Mouse (Mus musculus) MEL (cell line): ENCODE measurements at regions not wholly inside any gene's neighbourhood (a gene's known extent, or its start where the extent isn't known, plus 50 kb on each side); places are given as distances from the start of the nearest gene placed in this dataset.

Experiments
- DNase-seq: peaks from one replicate; pipeline ENCODE4 v3.0.0; 2011; ENCODE audit warnings: low read depth, low spot score
- H3K27ac ChIP-seq: 2 replicates; pipeline ENCODE4 v1.5.1; 2012; ENCODE audit warnings: low read depth, mild to moderate bottlenecking, control low read depth, low read length, moderate library complexity; ENCODE audit not compliant: control insufficient read depth
- H3K27me3 ChIP-seq, 2 experiments: fragments of 150-350 bp in 1 of 2; sonication (generic) in 1 of 2; 2 replicates each; pipeline ENCODE4 v1.6.1; 2012; ENCODE audit warnings: low read length in 2 of 2, mild to moderate bottlenecking in 2 of 2, improper control_type of control experiment in 1 of 2, moderate library complexity in 1 of 2; ENCODE audit not compliant: insufficient read depth in 2 of 2, control insufficient read depth in 1 of 2
- H3K36me3 ChIP-seq, 2 experiments: 2 replicates each; pipeline ENCODE4 v1.6.1; 2012 to 2014; ENCODE audit warnings: low read length in 2 of 2, improper control_type of control experiment in 1 of 2, inconsistent platforms in 1 of 2, mild to moderate bottlenecking in 1 of 2; ENCODE audit not compliant: insufficient read depth in 2 of 2, control insufficient read depth in 1 of 2
- H3K4me1 ChIP-seq, 2 experiments: fragments of 150-350 bp in 1 of 2; sonication (generic) in 1 of 2; 2 replicates each; pipeline ENCODE4 v1.6.1; 2012; ENCODE audit warnings: low read length in 2 of 2, improper control_type of control experiment in 1 of 2, mild to moderate bottlenecking in 1 of 2; ENCODE audit not compliant: insufficient read depth in 2 of 2, control insufficient read depth in 1 of 2
- H3K4me3 ChIP-seq, 2 experiments: fragments of 150-350 bp in 1 of 2; sonication (generic) in 1 of 2; 2 replicates each; pipeline ENCODE4 v1.5.1; 2012; ENCODE audit warnings: low read depth in 2 of 2, low read length in 2 of 2, mild to moderate bottlenecking in 2 of 2, moderate library complexity in 2 of 2, control low read depth in 1 of 2, improper control_type of control experiment in 1 of 2; ENCODE audit not compliant: control insufficient read depth in 1 of 2, insufficient read depth in 1 of 2
- H3K79me2 ChIP-seq: 2 replicates; pipeline ENCODE4 v1.6.1; 2012; ENCODE audit warnings: mild to moderate bottlenecking, low read length, moderate library complexity; ENCODE audit not compliant: control insufficient read depth, poor library complexity, insufficient read depth
- H3K9ac ChIP-seq: 2 replicates; pipeline ENCODE4 v1.6.1; 2012; ENCODE audit warnings: low read depth, mild to moderate bottlenecking, control low read depth, low read length, moderate library complexity; ENCODE audit not compliant: control insufficient read depth, poor library complexity, severe bottlenecking
- H3K9me3 ChIP-seq: fragments of 150-350 bp; sonication (generic); replicated peaks from 2 replicates; pipeline ENCODE4 v1.6.1; 2012; ENCODE audit warnings: mild to moderate bottlenecking, low read length, improper control_type of control experiment, moderate library complexity; ENCODE audit not compliant: insufficient read depth
- BHLHE40 ChIP-seq: IDR thresholded peaks from 2 replicates; pipeline ENCODE4 v1.6.1; 2012; ENCODE audit warnings: low read depth, mild to moderate bottlenecking, inconsistent platforms, low read length, improper control_type of control experiment, borderline replicate concordance
- CHD1 ChIP-seq: IDR thresholded peaks from 2 replicates; pipeline ENCODE4 v1.6.1; 2012; ENCODE audit warnings: low read depth, mild to moderate bottlenecking, inconsistent platforms, low read length, improper control_type of control experiment
- CHD2 ChIP-seq: IDR thresholded peaks from 2 replicates; pipeline ENCODE4 v1.6.1; 2011; ENCODE audit warnings: low read length, improper control_type of control experiment
- CTCF ChIP-seq, 3 experiments: IDR thresholded peaks in 2 of 3; conservative IDR thresholded peaks in 1 of 3; 2 replicates each; pipeline ENCODE4 v1.5.1; 2011 to 2012; ENCODE audit warnings: low read length in 3 of 3, low read depth in 2 of 3, mild to moderate bottlenecking in 2 of 3, improper control_type of control experiment in 1 of 3, inconsistent platforms in 1 of 3, mixed read lengths in 1 of 3, moderate library complexity in 1 of 3; ENCODE audit not compliant: control insufficient read depth in 1 of 3, insufficient read depth in 1 of 3, poor library complexity in 1 of 3, severe bottlenecking in 1 of 3
- ELF1 ChIP-seq: IDR thresholded peaks from 2 replicates; pipeline ENCODE4 v1.6.1; 2014; ENCODE audit warnings: low read depth, mild to moderate bottlenecking, inconsistent platforms, low read length, improper control_type of control experiment, moderate library complexity
- ETS1 ChIP-seq: IDR thresholded peaks from 2 replicates; pipeline ENCODE4 v1.6.1; 2012; ENCODE audit warnings: low read depth, mild to moderate bottlenecking, inconsistent platforms, low read length, improper control_type of control experiment, moderate library complexity
- GABPA ChIP-seq: IDR thresholded peaks from 2 replicates; pipeline ENCODE4 v1.6.1; 2012; ENCODE audit warnings: low read depth, mild to moderate bottlenecking, inconsistent platforms, low read length, improper control_type of control experiment, moderate library complexity
- JUND ChIP-seq: IDR thresholded peaks from 2 replicates; pipeline ENCODE4 v1.6.1; 2011; ENCODE audit warnings: low read depth, mild to moderate bottlenecking, improper control_type of control experiment, low read length
- MAFK ChIP-seq: IDR thresholded peaks from 2 replicates; pipeline ENCODE4 v1.6.1; 2011; ENCODE audit warnings: low read depth, mild to moderate bottlenecking, low read length, improper control_type of control experiment, borderline replicate concordance
- MAZ ChIP-seq: IDR thresholded peaks from 2 replicates; pipeline ENCODE4 v1.6.1; 2012; ENCODE audit warnings: low read depth, mild to moderate bottlenecking, inconsistent platforms, low read length, improper control_type of control experiment
- MEF2A ChIP-seq: IDR thresholded peaks from 2 replicates; pipeline ENCODE4 v1.6.1; 2014; ENCODE audit warnings: low read depth, mild to moderate bottlenecking, inconsistent platforms, low read length, improper control_type of control experiment; ENCODE audit not compliant: poor library complexity, insufficient replicate concordance, severe bottlenecking; ENCODE audit errors: extremely low read depth
- MXI1 ChIP-seq: IDR thresholded peaks from 2 replicates; pipeline ENCODE4 v1.6.1; 2011; ENCODE audit warnings: mild to moderate bottlenecking, low read depth, low read length, improper control_type of control experiment
- MYB ChIP-seq: IDR thresholded peaks from 2 replicates; pipeline ENCODE4 v1.6.1; 2011; ENCODE audit warnings: mild to moderate bottlenecking, low read depth, low read length, improper control_type of control experiment
- NRF1 ChIP-seq: IDR thresholded peaks from 2 replicates; pipeline ENCODE4 v1.6.1; 2014; ENCODE audit warnings: low read depth, mild to moderate bottlenecking, inconsistent platforms, low read length, improper control_type of control experiment, moderate library complexity; ENCODE audit not compliant: poor library complexity, insufficient read depth, severe bottlenecking
- POLR2A ChIP-seq, 2 experiments: IDR thresholded peaks; 2 replicates each; pipeline ENCODE4 v1.6.1; 2011 to 2012; ENCODE audit warnings: low read length in 2 of 2, mild to moderate bottlenecking in 2 of 2, control low read depth in 1 of 2, improper control_type of control experiment in 1 of 2, low read depth in 1 of 2, moderate library complexity in 1 of 2; ENCODE audit not compliant: control insufficient read depth in 1 of 2, insufficient read depth in 1 of 2, poor library complexity in 1 of 2
- POLR2AphosphoS5 ChIP-seq: IDR thresholded peaks from 2 replicates; pipeline ENCODE4 v1.6.1; 2012; ENCODE audit warnings: low read depth, borderline replicate concordance, mild to moderate bottlenecking, inconsistent platforms, low read length, moderate library complexity, mixed read lengths
- RCOR1 ChIP-seq: IDR thresholded peaks from 2 replicates; pipeline ENCODE4 v1.6.1; 2012; ENCODE audit warnings: low read depth, mild to moderate bottlenecking, inconsistent platforms, low read length, improper control_type of control experiment
- SIN3A ChIP-seq: IDR thresholded peaks from 2 replicates; pipeline ENCODE4 v1.6.1; 2012; ENCODE audit warnings: low read length, improper control_type of control experiment, inconsistent platforms
- TAL1 ChIP-seq: IDR thresholded peaks from 2 replicates; pipeline ENCODE4 v1.6.1; 2012; ENCODE audit warnings: mild to moderate bottlenecking, inconsistent platforms, low read length, moderate library complexity, mixed read lengths
- TCF12 ChIP-seq: IDR thresholded peaks from 2 replicates; pipeline ENCODE4 v1.6.1; 2014; ENCODE audit warnings: low read depth, mild to moderate bottlenecking, inconsistent platforms, low read length, improper control_type of control experiment, moderate library complexity
- UBTF ChIP-seq: IDR thresholded peaks from 2 replicates; pipeline ENCODE4 v1.6.1; 2012; ENCODE audit warnings: low read depth, mild to moderate bottlenecking, inconsistent platforms, low read length, improper control_type of control experiment, moderate library complexity, borderline replicate concordance; ENCODE audit not compliant: insufficient read depth
- USF1 ChIP-seq: IDR thresholded peaks from 2 replicates; pipeline ENCODE4 v1.6.1; 2014; ENCODE audit warnings: low read depth, mild to moderate bottlenecking, inconsistent platforms, low read length, improper control_type of control experiment, moderate library complexity
- ZNF384 ChIP-seq: IDR thresholded peaks from 2 replicates; pipeline ENCODE4 v1.6.1; 2012; ENCODE audit warnings: low read depth, mild to moderate bottlenecking, inconsistent platforms, low read length, improper control_type of control experiment

GRCm38 (mm10) chr4:9110355-9110754 lies 871.5 kb upstream of the Car8 start:
- TF ChIP-seq CTCF (IDR thresholded peaks at IDR 0.05 in 2 of 3, conservative IDR thresholded peaks at IDR 0.05 in 1 of 3; ENCODE audit: control insufficient read depth in 1 of 3, insufficient read depth in 1 of 3, low read depth in 2 of 3, low read length in 3 of 3, poor library complexity in 1 of 3, severe bottlenecking in 1 of 3) (no peak), ETS1 (no peak), MXI1 (no peak), RCOR1 (no peak), CHD1 (no peak), SIN3A (no peak), POLR2AphosphoS5 (no peak), MAZ (no peak), TCF12 (no peak), MAFK (no peak), GABPA (no peak), BHLHE40 (no peak), JUND (no peak), TAL1 (no peak), UBTF (no peak), CHD2 (no peak), USF1 (no peak), NRF1 (no peak)
- TF ChIP-seq, all 39 proteins: peak for 0
- DNase-seq = no peak
- Histone ChIP-seq H3K36me3 (0 out of 4 replicates have a peak, but pooled peaks cover 0 to under 1% of the 10 kb centered on the region in 2 experiments), H3K9me3 (no peaks in the 10 kb centered on the region), H3K27ac (no peak overlapping the region), H3K4me1 (peaks cover 0 to under 1% of the 10 kb centered on the region in 2 experiments; a peak in 1 of 4 replicates), H3K27me3 (no peaks in the 10 kb centered on the region), H3K4me3 (no peak overlapping the region), H3K9ac (no peak overlapping the region), H3K79me2 (no peaks in the 10 kb centered on the region)

- no peak overlapping the region for H3K27ac ChIP-seq
- no peaks in the 10 kb centered on the region for H3K4me1 ChIP-seq
- DNase-seq = no peak
- H3K4me3 ChIP-seq = no peak overlapping the region
- no peak overlapping the region for H3K9ac ChIP-seq
- H3K9me3 ChIP-seq = no peaks in the 10 kb centered on the region
- TF ChIP-seq MYB = no peak
- no peak for TF ChIP-seq TAL1
- no peak for TF ChIP-seq POLR2A (IDR thresholded peaks at IDR 0.05; ENCODE audit: control insufficient read depth in 1 of 2, insufficient read depth in 1 of 2, low read depth in 1 of 2, low read length in 2 of 2, poor library complexity in 1 of 2)
- TF ChIP-seq RCOR1 = no peak
- TF ChIP-seq MAZ = no peak
- TF ChIP-seq ZNF384 = no peak
- no peak for TF ChIP-seq MEF2A
- TF ChIP-seq CHD2 = no peak
- TF ChIP-seq USF1 = no peak
- TF ChIP-seq SIN3A = no peak
- no peak for TF ChIP-seq ELF1
- no peak for TF ChIP-seq MXI1
- TF ChIP-seq, all 39 proteins: peak for 0
- Histone ChIP-seq H3K36me3 (no peaks in the 10 kb centered on the region), H3K27me3 (no peaks in the 10 kb centered on the region), H3K79me2 (no peaks in the 10 kb centered on the region)
Observed at GRCm38 (mm10) chr4:9107295-9107694, 868.5 kb upstream of the Car8 start.
